Comparison of ENCODE assay signal across 19 mouse cellular contexts in genomic region chr16:95363632-95364465, GRCm38 (mm10).
A peak's percentile ranks its signal among the peaks of the same experiment; 100 is the strongest.
DNase-seq lines count a peak whose midpoint lies in the region; ATAC-seq and TF ChIP-seq lines count a peak whose summit lies in the region.
"Had no signal": no experiment of that assay in that cellular context is flagged by ENCODE, and none has a peak within 500 bp of the region (broad histone marks: within the 10 kb centered on the region; RNA-seq: fewer than 3 reads in every experiment).

No protein-coding gene starts in this region.

- no peaks in the 10 kb centered on the region for H3K4me1 ChIP-seq in liver, embryonic 16.5 days (ENCODE audit: control insufficient read depth, low read depth, low read length)
- peaks cover 44% of the 10 kb centered on the region for H3K4me1 ChIP-seq in embryonic facial prominence, embryonic 14.5 days (ENCODE audit: control insufficient read depth, insufficient read depth, low read length)

- no peaks in the 10 kb centered on the region for H3K36me3 ChIP-seq in liver, embryonic 16.5 days (ENCODE audit: control insufficient read depth, insufficient read depth)
- H3K36me3 ChIP-seq in embryonic facial prominence, embryonic 14.5 days (ENCODE audit: control insufficient read depth, insufficient read depth, low read length): peaks cover 6% of the 10 kb centered on the region; the same call in 1 of the 2 replicates
- no peaks in the 10 kb centered on the region for H3K36me3 ChIP-seq in myocyte (ENCODE audit: control insufficient read depth, insufficient read depth)
- H3K36me3 ChIP-seq: midbrain, embryonic 12.5 days had no signal

- H3K27me3 ChIP-seq in liver, embryonic 16.5 days (ENCODE audit: control insufficient read depth, insufficient read depth, low read depth, low read length): no peaks in the 10 kb centered on the region
- no peaks in the 10 kb centered on the region for H3K27me3 ChIP-seq in embryonic facial prominence, embryonic 14.5 days (replicated peaks; ENCODE audit: control insufficient read depth, insufficient read depth, low read length)
- H3K27me3 ChIP-seq in myocyte (ENCODE audit: control insufficient read depth, insufficient read depth, insufficient read length): peaks cover 59% of the 10 kb centered on the region
- H3K27me3 ChIP-seq: heart, embryonic 13.5 days; midbrain, embryonic 12.5 days had no signal

- H3K4me3 ChIP-seq in liver, embryonic 16.5 days (ENCODE audit: low read depth, low read length): no peak overlapping the region
- no peak overlapping the region for H3K4me3 ChIP-seq in embryonic facial prominence, embryonic 14.5 days (ENCODE audit: low read depth, low read length)
- H3K4me3 ChIP-seq in myocyte: no peak overlapping the region
- H3K4me3 ChIP-seq: erythroblast, embryonic 14.5 days; heart, embryonic 13.5 days; midbrain, embryonic 12.5 days had no signal

- H3K27ac ChIP-seq in liver, embryonic 16.5 days (ENCODE audit: low read length): no peak overlapping the region
- peak overlapping the region; percentile 74 for H3K27ac ChIP-seq in embryonic facial prominence, embryonic 14.5 days (replicated peaks; ENCODE audit: low read depth, low read length)
- H3K27ac ChIP-seq: heart, embryonic 13.5 days; macrophage; midbrain, embryonic 12.5 days had no signal

- no peak overlapping the region for H3K9ac ChIP-seq in liver, embryonic 16.5 days (ENCODE audit: low read depth, low read length)
- H3K9ac ChIP-seq in embryonic facial prominence, embryonic 14.5 days (ENCODE audit: low read depth, low read length): no peak overlapping the region
- H3K9ac ChIP-seq: heart, embryonic 13.5 days; midbrain, embryonic 12.5 days had no signal

- no peaks in the 10 kb centered on the region for H3K79me2 ChIP-seq in myocyte (ENCODE audit: control insufficient read depth, insufficient read depth)

- TF ChIP-seq POLR2A in myocyte (IDR thresholded peaks at IDR 0.05; ENCODE audit: insufficient read length, low read depth): no peak

- ATAC-seq in liver, embryonic 16.5 days (ENCODE audit: low read depth): peak; percentile 70
- ATAC-seq in embryonic facial prominence, embryonic 14.5 days (ENCODE audit: low read depth): peak; percentile 53
- ATAC-seq in granulocyte monocyte progenitor cell, adult 5-6 weeks (replicated peaks; ENCODE audit: poor library complexity, severe bottlenecking): no peak
- ATAC-seq: hindbrain, embryonic 16.5 days had no signal

- WGBS in liver, embryonic 16.5 days (ENCODE audit: insufficient replicate concordance): 70% methylated on average over 17 of the region's 18 CpGs
- 63% methylated on average over 17 of the region's 18 CpGs for WGBS in embryonic facial prominence, embryonic 14.5 days

- H3ac ChIP-seq in myocyte (ENCODE audit: control insufficient read depth, insufficient read length): no peak overlapping the region

- DNase-seq in liver: no peak
- DNase-seq in brain, adult 2 months (ENCODE audit: low read depth, low spot score): peak; percentile 12
- peak; percentile 79 for DNase-seq in embryonic facial prominence, embryonic 14.5 days (ENCODE audit: low spot score)
- no peak for DNase-seq in Muller cell, postnatal 12 days (ENCODE audit: inconsistent ontology term)
- DNase-seq: cerebellum, postnatal 10 days; embryo, embryonic 11 days; heart, postnatal 36 days; kidney, adult 8-10 months; kidney, postnatal 25 days; retina, postnatal 1 day; thymus, postnatal 25 days had no signal

- no peak overlapping the region for H3K4me2 ChIP-seq in liver, embryonic 16.5 days (ENCODE audit: low read depth, low read length)
- no peak overlapping the region for H3K4me2 ChIP-seq in embryonic facial prominence, embryonic 14.5 days (ENCODE audit: low read depth, low read length)
- H3K4me2 ChIP-seq in myocyte (ENCODE audit: low read depth): peak overlapping the region; percentile 2
- H3K4me2 ChIP-seq: heart, embryonic 13.5 days; midbrain, embryonic 12.5 days had no signal

- H3K9me3 ChIP-seq in liver, embryonic 16.5 days (replicated peaks; ENCODE audit: control insufficient read depth, low read length): no peaks in the 10 kb centered on the region
- H3K9me3 ChIP-seq in embryonic facial prominence, embryonic 14.5 days (ENCODE audit: control insufficient read depth, low read length): no peaks in the 10 kb centered on the region
- H3K9me3 ChIP-seq: heart, embryonic 13.5 days; midbrain, embryonic 12.5 days had no signal

TF ChIP-seq in myocyte, 11 proteins besides CTCF, POLR2A, EP300 and RAD21:
- TF ChIP-seq SRF (IDR thresholded peaks at IDR 0.05; ENCODE audit: control insufficient read depth, insufficient read length, low read depth): no peak
- TF ChIP-seq POLR2AphosphoS2 (IDR thresholded peaks at IDR 0.05; ENCODE audit: insufficient read length, low read depth): no peak
- no peak for TF ChIP-seq TCF3 (IDR thresholded peaks at IDR 0.05; ENCODE audit: insufficient read length, low read depth)
- TF ChIP-seq MAX (IDR thresholded peaks at IDR 0.05; ENCODE audit: low read depth): no peak
- TF ChIP-seq MYOG (IDR thresholded peaks at IDR 0.05; ENCODE audit: control insufficient read depth in 1 of 3, insufficient read depth in 1 of 3, insufficient read length in 2 of 3, low read depth in 2 of 3): no peak
- no peak for TF ChIP-seq MYOD1 (IDR thresholded peaks at IDR 0.05; ENCODE audit: control insufficient read depth in 1 of 3, insufficient read length in 2 of 3, low read depth in 2 of 3)
- no peak for TF ChIP-seq CEBPB (IDR thresholded peaks at IDR 0.05; ENCODE audit: insufficient read depth, poor library complexity, severe bottlenecking)
- no peak for TF ChIP-seq USF1 (IDR thresholded peaks at IDR 0.05; ENCODE audit: low read depth)
- TF ChIP-seq REST (IDR thresholded peaks at IDR 0.05; ENCODE audit: insufficient read depth, insufficient read length): no peak

Comparison
In these comparisons a context has a peak if more than half of its experiments do, and no peak if none do; other contexts are left out.
1. DNase-seq: peak in brain, adult 2 months (single experiment) and embryonic facial prominence, embryonic 14.5 days (single experiment); none in liver (single experiment) and Muller cell, postnatal 12 days (single experiment).